Comparison of ENCODE assay signal across 27 mouse cellular contexts in genomic region chr13:49163645-49164044, GRCm38 (mm10). TPM values are rescaled to one million over a fixed set of nuclear protein-coding genes. Genes with fewer than 3 reads are reported as not detected.
"Had no signal": no experiment of that assay in that cellular context is flagged by ENCODE, and none has a peak within 500 bp of the region (broad histone marks: within the 10 kb centered on the region; RNA-seq: fewer than 3 reads in every experiment).

No protein-coding gene starts in this region.

- H3K9ac ChIP-seq: heart, embryonic 13.5 days; heart, embryonic 15.5 days; hindbrain, embryonic 13.5 days; hindbrain, embryonic 15.5 days; kidney, embryonic 15.5 days; limb, embryonic 12.5 days; liver, embryonic 13.5 days had no signal

- H3K4me1 ChIP-seq: heart, embryonic 15.5 days; hindbrain, embryonic 13.5 days; hindbrain, embryonic 15.5 days; liver, embryonic 13.5 days had no signal

- H3K36me3 ChIP-seq: heart, embryonic 10.5 days; heart, embryonic 13.5 days; heart, embryonic 15.5 days; hindbrain, embryonic 13.5 days; hindbrain, embryonic 15.5 days; kidney, embryonic 15.5 days; limb, embryonic 10.5 days; limb, embryonic 12.5 days; liver, embryonic 13.5 days had no signal

- H3K27me3 ChIP-seq: heart, embryonic 15.5 days; hindbrain, embryonic 13.5 days; hindbrain, embryonic 15.5 days; kidney, embryonic 15.5 days had no signal

- H3K9me3 ChIP-seq: heart, embryonic 10.5 days; heart, embryonic 13.5 days; heart, embryonic 15.5 days; hindbrain, embryonic 13.5 days; hindbrain, embryonic 15.5 days; kidney, embryonic 15.5 days; limb, embryonic 10.5 days; limb, embryonic 12.5 days; liver, embryonic 13.5 days had no signal

- H3K4me3 ChIP-seq: heart, embryonic 10.5 days; heart, embryonic 13.5 days; heart, embryonic 15.5 days; hindbrain, embryonic 13.5 days; hindbrain, embryonic 15.5 days; kidney, embryonic 15.5 days; layer of hippocampus, adult 2 months; left cerebral cortex, adult 2 months; limb, embryonic 10.5 days; limb, embryonic 12.5 days; liver, embryonic 13.5 days had no signal

- H3K27ac ChIP-seq: heart, embryonic 10.5 days; heart, embryonic 13.5 days; heart, embryonic 15.5 days; hindbrain, embryonic 13.5 days; hindbrain, embryonic 15.5 days; kidney, embryonic 15.5 days; kidney, postnatal 0 days; layer of hippocampus, adult 2 months; left cerebral cortex, adult 2 months; limb, embryonic 10.5 days; limb, embryonic 12.5 days; liver, embryonic 13.5 days had no signal

- H3K4me2 ChIP-seq: heart, embryonic 13.5 days; heart, embryonic 15.5 days; hindbrain, embryonic 13.5 days; hindbrain, embryonic 15.5 days; kidney, embryonic 15.5 days; limb, embryonic 12.5 days; liver, embryonic 11.5 days; liver, embryonic 13.5 days had no signal

- ATAC-seq: inflammation-experienced regulatory T-cells, adult 6 months had no signal

- DNase-seq: gastrocnemius, postnatal 10 days; gastrocnemius, postnatal 25 days; heart, adult 18-20 months; heart, postnatal 14 days; heart, postnatal 36 days; kidney, adult 11 months; kidney, adult 2 months; kidney, adult 9 months; kidney, postnatal 25 days; kidney, postnatal 4 days; liver; liver, embryonic 13.5 days had no signal

RNA-seq across cellular contexts. Expression of gene Wnk2, which starts 15.8 kb away (rescaled TPM):
- total RNA-seq: granulocyte monocyte progenitor cell, adult 5-6 weeks; hematopoietic stem cell, adult 5-6 weeks had no signal
- polyA plus RNA-seq: inflammation-experienced regulatory T-cells, adult 6 months had no signal
